Mouse (Mus musculus): ENCODE measurements at regions not wholly inside any gene's neighbourhood (a gene's known extent, or its start where the extent isn't known, plus 50 kb on each side); places are given as distances from the start of the nearest gene placed in this dataset.
"Not testable (repeated sequence)": the region's sequence is repeated elsewhere in the genome, so short reads cannot be mapped to it uniquely, and the experiment has no call there.

DNA sequence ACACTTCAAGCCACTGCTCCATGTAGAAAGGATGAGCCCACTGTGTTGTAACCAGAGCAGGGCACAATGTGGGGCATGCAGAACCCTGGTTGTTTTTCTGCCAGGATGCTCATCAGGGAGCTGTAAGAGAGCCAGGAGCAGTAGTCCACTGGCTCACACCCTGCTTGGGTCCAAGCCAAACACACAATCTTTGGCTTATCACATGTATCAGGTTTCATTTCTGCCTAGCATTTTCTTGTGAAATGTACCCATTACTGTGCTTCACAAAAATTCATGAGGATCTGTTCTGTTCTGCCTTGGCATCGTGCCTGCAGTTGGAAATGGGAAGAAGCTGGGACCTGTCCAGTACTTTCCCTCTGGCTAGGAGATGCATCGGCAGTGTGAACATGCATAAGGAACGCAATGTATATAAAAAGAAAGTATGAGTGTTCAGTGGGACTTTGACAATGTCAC lies 491.6 kb upstream of the Igfbp3 start:
- peak; percentile 26 for DNase-seq (ENCODE audit: low read depth, low spot score)

GRCm38 (mm10) chr11:7697591-7697990 lies 483.9 kb upstream of the Igfbp3 start:
- no peak for DNase-seq (ENCODE audit: low read depth, low spot score)

GRCm38 (mm10) chr11:7689701-7690100 lies 476.0 kb upstream of the Igfbp3 start:
- not testable (repeated sequence) for DNase-seq (ENCODE audit: low read depth, low spot score)

DNA sequence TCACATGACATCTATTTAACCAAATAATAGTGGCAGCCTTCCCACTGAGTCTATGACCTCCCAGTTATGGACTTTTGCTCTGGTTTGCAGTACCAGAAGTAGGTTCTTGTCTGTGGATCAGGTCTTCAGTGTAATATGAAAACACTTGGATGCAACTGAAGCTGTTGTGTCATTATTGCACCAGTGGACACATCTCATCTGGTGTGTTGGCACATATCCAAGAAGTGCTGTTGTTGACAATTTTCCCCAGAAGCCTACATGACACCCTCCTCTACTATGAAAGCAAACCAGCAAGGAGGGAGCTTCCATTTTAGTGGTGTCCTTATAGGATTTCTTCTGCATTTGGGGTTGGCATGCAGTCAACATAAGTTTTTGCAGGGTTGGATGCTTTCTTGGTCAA lies 459.1 kb upstream of the Igfbp3 start:
- no peak for DNase-seq (ENCODE audit: low read depth, low spot score)

GRCm38 (mm10) chr11:7630637-7631036 lies 416.9 kb upstream of the Igfbp3 start:
- DNase-seq (ENCODE audit: low read depth, low spot score): no peak

DNA sequence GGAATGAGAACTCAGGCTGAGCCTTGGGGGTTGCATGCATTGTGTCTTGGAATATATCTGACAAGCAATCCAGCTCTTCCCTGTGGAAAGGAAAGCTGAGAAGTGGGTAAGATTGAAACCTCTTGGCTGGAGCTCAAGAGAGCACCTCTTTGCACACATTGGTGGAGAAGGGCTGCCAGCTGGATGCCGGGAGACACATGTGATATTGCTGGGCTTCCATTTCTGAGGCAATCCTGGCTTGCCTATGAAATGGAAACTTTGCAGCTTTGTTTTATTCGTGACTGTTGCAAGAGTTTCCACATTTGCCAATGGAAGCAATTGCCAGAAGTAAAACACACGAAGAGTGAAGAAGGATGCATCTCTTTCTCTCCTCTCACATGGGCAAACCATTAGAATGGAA lies 411.5 kb upstream of the Igfbp3 start:
- DNase-seq (ENCODE audit: low read depth, low spot score): peak; percentile 61

DNA sequence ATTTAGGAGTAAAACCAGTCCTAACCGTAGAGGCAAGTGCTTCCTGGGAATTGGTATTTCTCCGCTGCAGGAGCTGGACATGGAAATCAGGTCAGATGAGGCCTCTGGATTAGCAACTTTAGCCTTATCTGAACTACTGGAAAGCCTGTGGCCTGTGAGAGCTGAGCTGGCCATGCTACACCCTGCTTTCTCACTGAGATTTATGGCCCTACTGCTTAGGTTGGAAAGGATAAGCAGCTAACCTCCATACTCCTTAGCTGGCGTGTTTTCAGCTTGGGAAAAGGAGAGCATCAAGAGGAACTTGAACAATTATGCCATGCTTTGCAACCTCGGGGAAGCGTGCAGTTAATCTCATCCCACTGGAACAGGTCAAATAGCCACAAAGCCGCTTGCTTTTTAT lies 406.6 kb upstream of the Igfbp3 start:
- peak; percentile 17 for DNase-seq (ENCODE audit: low read depth, low spot score)

DNA sequence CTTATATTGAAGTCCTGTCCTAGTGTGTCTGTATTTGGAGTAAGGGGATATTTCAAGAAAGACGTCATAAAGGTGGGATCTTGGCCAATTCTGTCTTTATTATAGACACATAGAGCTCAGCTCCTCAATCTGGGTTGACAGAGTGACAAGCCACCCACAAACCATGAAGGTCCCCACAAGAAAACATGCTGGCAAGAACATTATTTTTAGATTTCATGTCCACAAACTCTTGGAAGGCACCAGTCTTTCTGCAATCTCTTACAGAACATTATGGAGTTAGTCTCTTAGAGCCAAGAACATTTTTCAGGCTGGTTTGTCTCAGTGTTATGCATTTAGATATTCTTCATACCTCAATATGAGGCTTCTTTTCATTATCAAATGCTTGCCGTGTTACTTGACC lies 397.0 kb upstream of the Igfbp3 start:
- no peak for DNase-seq (ENCODE audit: low read depth, low spot score)

DNA sequence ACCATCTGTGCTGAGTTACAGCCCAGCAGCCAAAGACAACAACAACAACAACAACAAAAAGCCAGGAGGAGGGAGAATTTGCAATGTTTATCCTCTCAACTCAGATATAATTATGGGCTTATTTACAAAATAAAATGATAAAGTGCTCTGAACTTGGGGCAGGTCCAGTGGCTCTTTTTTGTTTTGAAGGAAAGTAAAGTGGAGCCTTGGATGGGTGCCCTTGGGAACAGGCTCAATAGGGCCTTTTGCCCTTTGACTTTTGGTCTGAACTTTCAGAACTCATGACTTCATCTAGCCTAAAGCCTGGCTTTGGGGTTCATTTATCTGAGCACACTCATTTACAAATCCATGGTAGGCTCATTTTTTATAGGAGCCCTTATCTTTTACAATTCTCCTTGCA lies 396.2 kb upstream of the Igfbp3 start:
- DNase-seq (ENCODE audit: low read depth, low spot score): no peak

GRCm38 (mm10) chr11:7606652-7607051 lies 392.9 kb upstream of the Igfbp3 start:
- DNase-seq (ENCODE audit: low read depth, low spot score): no peak

- no peak for DNase-seq (ENCODE audit: low read depth, low spot score)
These were observed 378.3 kb upstream of the Igfbp3 start for GRCm38 (mm10) chr11:7592010-7592409.

DNA sequence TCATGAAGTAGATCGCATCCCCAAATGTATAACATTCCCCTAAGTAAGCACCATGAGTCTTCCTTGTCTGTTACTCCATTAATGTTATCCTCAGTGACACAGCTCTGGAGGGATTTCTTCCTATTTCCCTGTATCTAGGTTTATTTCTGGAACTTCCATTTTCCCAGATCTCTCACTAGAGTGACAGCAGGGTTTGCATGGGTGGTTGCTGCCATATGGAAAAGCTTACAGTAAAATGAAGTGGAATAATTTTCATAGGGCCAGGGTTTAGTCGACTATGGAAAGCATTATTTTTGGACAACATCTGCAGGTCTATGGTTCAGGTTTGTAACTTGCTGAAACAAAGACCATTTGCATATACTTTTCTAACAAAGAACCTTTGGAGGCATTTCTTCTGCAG lies 369.6 kb upstream of the Igfbp3 start:
- no peak for DNase-seq (ENCODE audit: low read depth, low spot score)

- no peak for DNase-seq (ENCODE audit: low read depth, low spot score)
These were observed 354.8 kb upstream of the Igfbp3 start for GRCm38 (mm10) chr11:7568484-7568883.

DNA sequence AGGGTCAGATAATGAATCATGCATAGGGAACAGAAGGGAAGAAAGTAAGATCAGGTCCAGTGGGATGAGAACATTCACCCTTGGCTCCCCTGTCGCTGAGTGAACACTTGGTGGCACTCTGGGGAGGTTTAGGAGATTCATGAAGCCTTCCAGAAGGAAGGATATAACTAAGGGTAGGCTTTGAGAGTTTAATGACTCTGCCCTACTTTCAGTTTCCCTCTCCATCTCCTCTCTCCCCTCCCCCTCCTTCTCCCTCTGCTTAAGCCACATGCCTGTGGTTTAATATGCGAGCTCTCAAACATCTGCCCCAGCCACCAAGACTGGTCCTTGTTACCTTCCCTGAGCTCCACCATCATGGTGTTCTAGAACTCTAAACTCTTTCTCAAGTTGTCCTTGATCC lies 348.3 kb upstream of the Igfbp3 start:
- DNase-seq (ENCODE audit: low read depth, low spot score): no peak

DNA sequence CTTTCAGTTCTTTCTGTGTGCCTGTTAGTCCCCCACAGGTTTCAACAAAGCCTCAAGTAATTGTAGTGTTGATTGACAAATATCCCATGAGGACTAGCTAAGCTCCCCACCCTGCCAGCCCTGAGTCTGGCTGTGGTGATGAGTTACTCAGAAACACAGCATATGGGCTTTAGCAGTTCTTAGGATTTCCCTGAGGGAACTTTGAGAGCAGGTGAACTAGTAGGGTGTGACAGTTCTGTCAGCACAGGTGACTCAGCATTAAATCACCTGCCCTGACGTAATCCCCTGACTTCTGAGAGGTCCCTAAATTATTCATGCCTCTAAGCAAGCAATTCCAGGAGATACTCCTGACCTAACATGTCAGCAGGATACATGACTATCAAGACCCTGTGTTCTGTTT lies 347.7 kb upstream of the Igfbp3 start:
- no peak for DNase-seq (ENCODE audit: low read depth, low spot score)

GRCm38 (mm10) chr11:7555613-7556274 lies 342.0 kb upstream of the Igfbp3 start:
- no peak for DNase-seq (ENCODE audit: low read depth, low spot score)

GRCm38 (mm10) chr11:7552154-7552553 lies 338.4 kb upstream of the Igfbp3 start:
- DNase-seq (ENCODE audit: low read depth, low spot score): no peak

- DNase-seq (ENCODE audit: low read depth, low spot score): no peak
These were observed 334.1 kb upstream of the Igfbp3 start for GRCm38 (mm10) chr11:7547796-7548195.

DNA sequence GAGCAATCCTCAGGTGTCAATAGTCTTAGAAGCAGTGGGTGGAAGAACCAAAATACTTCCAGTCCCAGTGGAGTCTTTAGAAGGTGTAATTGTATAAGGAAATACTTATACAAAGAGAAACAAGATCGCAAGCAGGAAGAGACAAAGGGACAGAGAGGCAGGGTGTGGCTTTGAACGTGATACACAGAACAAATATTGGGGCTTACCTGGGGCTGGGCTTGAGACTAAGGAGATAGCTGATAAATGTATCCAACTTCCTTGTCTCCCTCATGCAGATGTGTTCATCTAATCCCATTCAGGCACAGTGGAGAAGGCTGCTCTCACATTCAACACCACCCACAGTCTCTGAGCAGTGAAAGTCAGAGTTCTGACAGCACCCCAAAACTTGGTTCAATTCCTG lies 331.9 kb upstream of the Igfbp3 start:
- no peak for DNase-seq (ENCODE audit: low read depth, low spot score)

DNA sequence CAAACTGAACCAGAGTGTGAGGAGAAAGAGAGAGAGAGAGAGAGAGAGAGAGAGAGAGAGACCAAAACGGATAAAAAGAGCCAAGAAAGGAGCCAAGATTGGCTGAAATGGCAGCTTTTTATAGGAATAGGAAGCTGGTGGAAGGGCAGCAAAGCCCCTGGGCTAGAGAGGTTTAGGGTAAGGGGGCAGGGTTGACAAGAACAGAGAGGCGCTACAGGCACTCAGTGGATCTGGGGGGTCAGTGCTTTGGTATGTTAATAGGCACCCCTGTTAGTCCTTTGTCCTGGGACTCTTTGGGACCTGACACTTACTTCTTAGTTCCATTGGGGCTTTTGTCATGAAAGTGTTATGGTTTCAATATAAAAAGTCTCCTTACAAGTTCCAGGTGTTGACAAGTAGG lies 320.9 kb upstream of the Igfbp3 start:
- DNase-seq (ENCODE audit: low read depth, low spot score): no peak

- DNase-seq (ENCODE audit: low read depth, low spot score): no peak
These were observed 319.6 kb upstream of the Igfbp3 start for GRCm38 (mm10) chr11:7533327-7533726.

DNA sequence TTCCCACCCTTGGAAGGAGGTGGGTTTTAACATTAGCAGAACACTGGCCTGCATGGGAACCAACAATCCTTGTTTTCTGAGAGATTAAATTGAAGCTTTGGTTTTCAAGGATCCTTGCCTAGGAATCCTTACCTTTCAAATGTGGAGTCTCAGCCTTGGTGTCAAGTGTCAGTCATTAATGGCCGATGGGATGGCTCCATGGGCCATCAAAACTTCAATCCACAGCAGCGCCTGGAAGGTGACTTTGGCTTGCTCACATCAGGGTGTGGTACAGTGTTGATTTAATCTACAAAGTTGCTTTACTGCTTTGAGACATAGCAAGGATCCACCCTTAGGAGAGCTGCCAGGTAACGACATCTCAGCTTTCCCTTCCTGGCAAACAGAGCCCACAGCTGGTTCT lies 318.1 kb upstream of the Igfbp3 start:
- no peak for DNase-seq (ENCODE audit: low read depth, low spot score)

DNA sequence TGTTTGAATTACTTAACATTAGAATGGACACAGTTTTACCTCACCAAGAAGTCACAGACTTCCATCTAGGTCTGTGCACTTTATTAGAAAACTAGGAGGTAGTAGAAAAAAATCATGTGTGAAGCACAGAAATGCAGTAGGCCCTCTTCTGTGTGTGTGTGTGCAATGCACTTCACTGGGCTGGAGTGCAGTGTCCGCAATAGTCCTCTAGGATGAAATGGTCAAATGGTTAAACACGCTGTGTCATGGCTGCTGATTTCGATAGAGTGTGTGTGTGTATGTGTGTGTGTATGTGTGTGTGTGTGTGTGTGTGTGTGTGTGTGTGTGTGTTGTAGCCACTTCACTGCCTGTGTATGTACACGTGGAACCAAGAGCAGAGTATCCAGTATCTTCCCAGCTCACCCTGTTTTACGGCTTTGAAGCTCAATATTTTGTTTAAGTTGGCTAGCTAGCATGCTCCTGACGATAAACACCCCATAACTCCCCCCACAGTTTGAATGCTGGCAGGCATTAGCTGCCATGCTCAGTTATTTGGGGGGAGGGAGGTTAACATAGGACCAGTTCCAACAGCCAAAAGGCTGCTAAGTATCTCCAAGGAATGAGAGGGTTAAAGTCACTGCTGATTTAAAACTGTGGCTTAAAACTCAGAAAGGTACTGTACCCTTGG lies 316.9 kb upstream of the Igfbp3 start:
- no peak for DNase-seq (ENCODE audit: low read depth, low spot score)

GRCm38 (mm10) chr11:7519556-7519955 lies 305.8 kb upstream of the Igfbp3 start:
- DNase-seq (ENCODE audit: low read depth, low spot score): no peak
